Mouse (Mus musculus) lung, postnatal 0 days (tissue): ENCODE data around the gene Fam155a.

ENCODE experiments used
- CTCF ChIP-seq: IDR thresholded peaks from 2 replicates; pipeline ENCODE4 v1.5.1; 2016; ENCODE audit warnings: antibody characterized with exemption, mild to moderate bottlenecking
- EP300 ChIP-seq: IDR thresholded peaks from 2 replicates; pipeline ENCODE4 v1.6.1; 2016; ENCODE audit warnings: antibody characterized with exemption, mild to moderate bottlenecking, control low read depth

DNA sequence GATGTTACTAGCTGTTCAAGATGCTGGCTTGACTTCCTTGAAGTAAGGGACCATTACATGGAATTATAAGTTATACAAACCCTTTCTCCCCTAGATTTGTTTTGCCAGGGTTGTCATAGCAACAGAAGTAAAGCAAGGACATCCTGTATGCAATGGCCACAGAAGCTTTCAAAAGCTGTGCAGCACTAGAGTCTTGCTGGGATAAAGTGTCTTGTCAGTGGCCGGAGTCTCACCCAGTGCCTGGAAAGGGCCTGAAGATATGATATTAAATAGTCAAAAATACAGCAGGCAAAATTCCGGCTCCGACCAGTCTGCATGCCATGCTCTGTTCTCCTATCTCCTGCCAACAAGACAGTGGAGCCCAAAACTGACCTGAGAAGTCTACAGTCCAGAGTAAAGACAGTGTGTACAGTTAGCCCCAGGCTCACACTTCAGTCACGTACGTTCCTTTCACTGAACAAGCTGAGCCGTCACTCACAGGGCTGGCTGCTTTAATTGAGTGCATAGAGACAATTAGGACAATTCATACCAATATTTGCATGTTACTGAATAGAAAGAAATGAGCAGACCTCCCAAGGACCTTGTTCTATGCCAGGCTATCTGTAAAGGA is 467.3 kb downstream of the Fam155a start:
- TF ChIP-seq CTCF (no peak), EP300 (no peak)
